Mouse (Mus musculus) cerebellum, adult 8-10 months (tissue): ENCODE results near the gene Akap12.

ENCODE experiments used
- DNase-seq: peaks from one replicate; pipeline ENCODE4 v3.0.0; 2022

The Akap12 gene

GRCm38 (mm10) chr10:4370105-4370504 is 103.9 kb downstream of the Akap12 start:
- no peak for DNase-seq

- peak; percentile 58 for DNase-seq
These were observed 105.8 kb downstream of the Akap12 start for GRCm38 (mm10) chr10:4372011-4372410.

- DNase-seq, result no peak
These were observed 107.4 kb downstream of the Akap12 start for GRCm38 (mm10) chr10:4373558-4373957.

- no peak for DNase-seq
These were observed 108.1 kb downstream of the Akap12 start for GRCm38 (mm10) chr10:4374239-4374638.

- DNase-seq, result no peak
These were observed 108.6 kb downstream of the Akap12 start for GRCm38 (mm10) chr10:4374734-4375133.

- no peak for DNase-seq
These were observed 109.1 kb downstream of the Akap12 start for GRCm38 (mm10) chr10:4375267-4375666.

GRCm38 (mm10) chr10:4376461-4376860 is 110.3 kb downstream of the Akap12 start:
- DNase-seq, result no peak

- DNase-seq, result no peak
These were observed 110.8 kb downstream of the Akap12 start for GRCm38 (mm10) chr10:4376931-4377330.

- DNase-seq, result no peak
These were observed 114.6 kb downstream of the Akap12 start for GRCm38 (mm10) chr10:4380748-4381147.

- DNase-seq, result no peak
These were observed 118.1 kb downstream of the Akap12 start for GRCm38 (mm10) chr10:4384244-4384643.

GRCm38 (mm10) chr10:4386609-4387591 is 120.7 kb downstream of the Akap12 start:
- DNase-seq, result peak; percentile 92

GRCm38 (mm10) chr10:4387701-4388383 is 121.7 kb downstream of the Akap12 start, which contains the start of gene Zbtb2:
TSS of gene Zbtb2 (minus strand) at chr10:4388108.
- peak; percentile 66 for DNase-seq

- no peak for DNase-seq
These were observed 122.2 kb downstream of the Akap12 start for GRCm38 (mm10) chr10:4388384-4388745.

GRCm38 (mm10) chr10:4389036-4389435 is 122.9 kb downstream of the Akap12 start:
- DNase-seq, result no peak

- no peak for DNase-seq
These were observed 123.4 kb downstream of the Akap12 start for GRCm38 (mm10) chr10:4389461-4390112.

GRCm38 (mm10) chr10:4390550-4390949 is 124.4 kb downstream of the Akap12 start:
- no peak for DNase-seq

GRCm38 (mm10) chr10:4391076-4391475 is 124.9 kb downstream of the Akap12 start:
- DNase-seq, result no peak

GRCm38 (mm10) chr10:4391851-4392250 is 125.7 kb downstream of the Akap12 start:
- DNase-seq, result no peak

- no peak for DNase-seq
These were observed 129.1 kb downstream of the Akap12 start for GRCm38 (mm10) chr10:4395321-4395720.

GRCm38 (mm10) chr10:4398058-4398457 is 131.9 kb downstream of the Akap12 start:
- no peak for DNase-seq

GRCm38 (mm10) chr10:4404895-4405491 is 138.8 kb downstream of the Akap12 start:
- peak; percentile 55 for DNase-seq

- DNase-seq, result no peak
These were observed 139.3 kb downstream of the Akap12 start for GRCm38 (mm10) chr10:4405511-4405910.

- DNase-seq, result no peak
These were observed 141.0 kb downstream of the Akap12 start for GRCm38 (mm10) chr10:4407191-4407590.
